19 mouse cellular contexts compared by ENCODE assay signal in genomic region chr13:24578317-24578716, GRCm38 (mm10).
"Had no signal": no experiment of that assay in that cellular context is flagged by ENCODE, and none has a peak within 500 bp of the region (broad histone marks: within the 10 kb centered on the region; RNA-seq: fewer than 3 reads in every experiment).

No protein-coding gene starts in this region.

- H3K4me3 ChIP-seq: midbrain, embryonic 10.5 days; midbrain, embryonic 12.5 days; myocyte; neural tube, embryonic 13.5 days; neural tube, embryonic 15.5 days had no signal

- ATAC-seq: midbrain, embryonic 16.5 days had no signal

- DNase-seq: lung, adult 18-20 months; lung, embryonic 14.5 days; lung, postnatal 10 days; lung, postnatal 4 days; midbrain, embryonic 14.5 days; retina, postnatal 1 day; right cerebral cortex, adult 18-20 months; right cerebral cortex, postnatal 25 days; right cerebral cortex, postnatal 4 days; spleen, adult 18-20 months; thymus, adult 18-20 months; thymus, postnatal 25 days; thymus, postnatal 4 days had no signal

- H3K4me2 ChIP-seq: lung, embryonic 14.5 days; midbrain, embryonic 12.5 days; neural tube, embryonic 13.5 days; neural tube, embryonic 15.5 days had no signal

- H3K9me3 ChIP-seq: midbrain, embryonic 10.5 days; midbrain, embryonic 12.5 days; neural tube, embryonic 15.5 days had no signal

- H3K27ac ChIP-seq: midbrain, embryonic 10.5 days; midbrain, embryonic 12.5 days; neural tube, embryonic 13.5 days; neural tube, embryonic 15.5 days had no signal

- H3K36me3 ChIP-seq: midbrain, embryonic 10.5 days; midbrain, embryonic 12.5 days; neural tube, embryonic 13.5 days; neural tube, embryonic 15.5 days had no signal

- H3K27me3 ChIP-seq: midbrain, embryonic 12.5 days; neural tube, embryonic 13.5 days; neural tube, embryonic 15.5 days had no signal

- H3K9ac ChIP-seq: lung, embryonic 14.5 days; midbrain, embryonic 12.5 days; neural tube, embryonic 13.5 days; neural tube, embryonic 15.5 days had no signal
